Mouse (Mus musculus) liver, postnatal 0 days (tissue): ENCODE results near the gene Ikzf3. TPM values are rescaled to one million over a fixed set of nuclear protein-coding genes. Genes with fewer than 3 reads are reported as not detected.

ENCODE experiments used
- ATAC-seq: fragments of 200-750 bp; cut with Nextera tagmentation; 2 replicates; pipeline ENCODE4 v1.8.0; 2017; ENCODE audit warnings: mild to moderate bottlenecking, moderate library complexity
- DNase-seq: peaks from one replicate; pipeline ENCODE4 v3.0.0-alpha.2; 2016
- H3K27ac ChIP-seq: fragments of 300-500 bp; sonication (generic); 2 replicates; pipeline ENCODE4 v1.5.1; 2014; ENCODE audit warnings: antibody characterized with exemption, moderate library complexity, mild to moderate bottlenecking, low read depth
- H3K27me3 ChIP-seq: fragments of 300-500 bp; sonication (generic); 2 replicates; pipeline ENCODE4 v1.6.1; 2014; ENCODE audit warnings: low read length, control low read depth, mixed read lengths; ENCODE audit not compliant: insufficient read depth
- H3K36me3 ChIP-seq: fragments of 300-500 bp; sonication (generic); replicated peaks from 2 replicates; pipeline ENCODE4 v1.6.1; 2014; ENCODE audit warnings: mild to moderate bottlenecking, control low read depth, low read length, moderate library complexity, mixed read lengths; ENCODE audit not compliant: insufficient read depth
- H3K4me1 ChIP-seq: fragments of 300-500 bp; sonication (generic); 2 replicates; pipeline ENCODE4 v1.6.1; 2014; ENCODE audit warnings: antibody characterized with exemption, mild to moderate bottlenecking, control low read depth; ENCODE audit not compliant: insufficient read depth
- H3K4me2 ChIP-seq: fragments of 300-500 bp; sonication (generic); 2 replicates; pipeline ENCODE4 v1.6.1; 2014; ENCODE audit warnings: low read depth, mild to moderate bottlenecking, low read length, moderate library complexity, mixed read lengths
- H3K4me3 ChIP-seq: fragments of 300-500 bp; sonication (generic); 2 replicates; pipeline ENCODE4 v1.5.1; 2014; ENCODE audit warnings: low read depth, low read length
- H3K9ac ChIP-seq: fragments of 300-500 bp; sonication (generic); replicated peaks from 2 replicates; pipeline ENCODE4 v1.6.1; 2014; ENCODE audit warnings: mild to moderate bottlenecking, moderate library complexity
- H3K9me3 ChIP-seq: fragments of 300-500 bp; sonication (generic); 2 replicates; pipeline ENCODE4 v1.6.1; 2016; ENCODE audit warnings: mild to moderate bottlenecking, control low read depth, low read length, mixed read lengths
- CTCF ChIP-seq: sonication (generic); IDR thresholded peaks from 2 replicates; pipeline ENCODE4 v1.5.1; 2016; ENCODE audit warnings: antibody characterized with exemption, low read depth
- EP300 ChIP-seq: IDR thresholded peaks from 2 replicates; pipeline ENCODE4 v1.6.1; 2016; ENCODE audit warnings: antibody characterized with exemption, low read depth, mild to moderate bottlenecking
- WGBS: fragments of 180-500 bp; shearing (Covaris S2); extraction: QIAGEN DNeasy Blood & Tissue Kit; methylation state at CpG from one replicate; pipeline ENCODE4 v1.1.7; 2014; ENCODE audit not compliant: insufficient replicate concordance; 5-methylcytosine and 5-hydroxymethylcytosine counted together
- polyA plus RNA-seq: library from polyadenylated mRNA; unstranded; fragments of >200 nt; fragmentation: Nextera tagmentation; extraction: Ambion mirVana; gene quantifications from 2 replicates; pipeline ENCODE4 v1.2.1, GENCODE M21; 2015

Gene Ikzf3
- polyA plus RNA-seq, 1 experiment from 2014 or later, result 1.3 TPM

- no peak for TF ChIP-seq CTCF
- peak; percentile 56; the same call in 1 of the 2 replicates for TF ChIP-seq EP300
- DNase-seq (peak; percentile 76), ATAC-seq (peak; percentile 67)
- 35% methylated on average over 13 of the region's 13 CpGs for WGBS
- 0 out of 2 replicates have a peak, but pooled peaks cover 6% of the 10 kb centered on the region for H3K36me3 ChIP-seq
- H3K27ac ChIP-seq, result peak overlapping the region; percentile 89
- peak overlapping the region; percentile 80 for H3K9ac ChIP-seq
- H3K9me3 ChIP-seq, result no peaks in the 10 kb centered on the region
- H3K4me3 ChIP-seq, result peak overlapping the region; percentile 55
- peaks cover 16% of the 10 kb centered on the region; the same call in 1 of the 2 replicates for H3K27me3 ChIP-seq
- H3K4me2 ChIP-seq, result peak overlapping the region; percentile 69
- peaks cover 3% of the 10 kb centered on the region; the same call in 1 of the 2 replicates for H3K4me1 ChIP-seq
Measured at GRCm38 (mm10) chr11:98448191-98448790, 97.5 kb downstream of the Ikzf3 start.

GRCm38 (mm10) chr11:98447475-98447834 is 98.4 kb downstream of the Ikzf3 start:
- no peak for DNase-seq
- TF ChIP-seq EP300 (no peak), CTCF (no peak)
- Histone ChIP-seq H3K9ac (peak overlapping the region; percentile 80), H3K27ac (peak overlapping the region; percentile 89), H3K9me3 (no peaks in the 10 kb centered on the region), H3K36me3 (no peaks in the 10 kb centered on the region), H3K4me2 (peak overlapping the region; percentile 49), H3K4me3 (peak overlapping the region; percentile 55), H3K4me1 (peaks cover 3% of the 10 kb centered on the region; the same call in 1 of the 2 replicates), H3K27me3 (peaks cover 16% of the 10 kb centered on the region; the same call in 1 of the 2 replicates)
- 13% methylated on average over 6 of the region's 7 CpGs for WGBS
- ATAC-seq, result no peak

- Histone ChIP-seq H3K27me3 (peaks cover 16% of the 10 kb centered on the region; the same call in 1 of the 2 replicates), H3K27ac (peak overlapping the region; percentile 89)
Measured at GRCm38 (mm10) chr11:98446562-98447474, 99.0 kb downstream of the Ikzf3 start.

GRCm38 (mm10) chr11:98446213-98446561 is 99.6 kb downstream of the Ikzf3 start, which contains the start of gene Grb7:
Grb7 (plus strand) TSS chr11:98446394.
- Histone ChIP-seq H3K9me3 (no peaks in the 10 kb centered on the region), H3K4me2 (peak within 1 kb of the TSS; percentile 49), H3K27ac (peak within 1 kb of the TSS; percentile 89), H3K36me3 (no peaks in the 10 kb centered on the region), H3K4me1 (peaks cover 3% of the 10 kb centered on the region; the same call in 1 of the 2 replicates), H3K4me3 (peak within 1 kb of the TSS; percentile 55), H3K27me3 (peaks cover 16% of the 10 kb centered on the region; the same call in 1 of the 2 replicates), H3K9ac (peak within 1 kb of the TSS; percentile 80)
- DNase-seq (no peak), ATAC-seq (no peak; the same call in 1 of the 2 replicates)
- 12% methylated on average over 5 of the region's 5 CpGs for WGBS
- no peak for TF ChIP-seq CTCF
- no peak for TF ChIP-seq EP300

More at GRCm38 (mm10) chr11:98446562-98447474, 99.0 kb downstream of the Ikzf3 start:
- H3K4me2 ChIP-seq, result peak overlapping the region; percentile 49
- ATAC-seq (peak; percentile 81), DNase-seq (peak; percentile 76)
- H3K4me1 ChIP-seq, result peaks cover 3% of the 10 kb centered on the region; the same call in 1 of the 2 replicates
- TF ChIP-seq EP300 (peak; percentile 80), CTCF (no peak)
- no peaks in the 10 kb centered on the region for H3K36me3 ChIP-seq
- peak overlapping the region; percentile 80 for H3K9ac ChIP-seq
- H3K4me3 ChIP-seq, result peak overlapping the region; percentile 55
- no peaks in the 10 kb centered on the region for H3K9me3 ChIP-seq
- WGBS, result 9% methylated on average over 33 of the region's 33 CpGs

- 50% methylated on average over 4 of the region's 4 CpGs for WGBS
- H3K9me3 ChIP-seq, result no peaks in the 10 kb centered on the region
- no peak overlapping the region for H3K4me3 ChIP-seq
- no peaks in the 10 kb centered on the region for H3K36me3 ChIP-seq
- TF ChIP-seq CTCF (no peak), EP300 (no peak)
- peaks cover 16% of the 10 kb centered on the region; the same call in 1 of the 2 replicates for H3K27me3 ChIP-seq
- peak overlapping the region; percentile 41 for H3K9ac ChIP-seq
- DNase-seq (peak; percentile 56), ATAC-seq (peak; percentile 27)
- peaks cover under 1% of the 10 kb centered on the region; the same call in 1 of the 2 replicates for H3K4me1 ChIP-seq
- peak overlapping the region; percentile 42; the same call in 1 of the 2 replicates for H3K4me2 ChIP-seq
- peak overlapping the region; percentile 89 for H3K27ac ChIP-seq
Measured at GRCm38 (mm10) chr11:98445679-98446078, 100.2 kb downstream of the Ikzf3 start.
